Mouse (Mus musculus) right cerebral cortex, adult 2 months (tissue): ENCODE measurements around the gene Slc3a1.

Source experiments
- DNase-seq, 2 experiments: peaks; one replicate each; pipeline ENCODE4 v3.0.0; 2021 to 2022; ENCODE audit warnings: low spot score in 2 of 2

The Slc3a1 gene

GRCm38 (mm10) chr17:85089011-85089410, 60.8 kb downstream of the Slc3a1 start:
- DNase-seq: no peak

- DNase-seq: no peak
These were observed 61.4 kb downstream of the Slc3a1 start for GRCm38 (mm10) chr17:85089621-85090020.

- DNase-seq: peak; percentile 96
These were observed 62.2 kb downstream of the Slc3a1 start, which contains the start of the genes Prepl and Camkmt for GRCm38 (mm10) chr17:85090120-85091099. Gene Prepl, minus strand, starts transcription at chr17:85090241. Gene Camkmt, plus strand, starts transcription at chr17:85090552.

GRCm38 (mm10) chr17:85091762-85092161, 63.6 kb downstream of the Slc3a1 start:
- no peak for DNase-seq

- DNase-seq: no peak
These were observed 68.2 kb downstream of the Slc3a1 start for GRCm38 (mm10) chr17:85096396-85096795.

- DNase-seq: no peak
These were observed 70.6 kb downstream of the Slc3a1 start for GRCm38 (mm10) chr17:85098677-85099323.

GRCm38 (mm10) chr17:85100232-85100631, 72.1 kb downstream of the Slc3a1 start:
- no peak for DNase-seq

GRCm38 (mm10) chr17:85101751-85102150, 73.6 kb downstream of the Slc3a1 start:
- no peak for DNase-seq

GRCm38 (mm10) chr17:85103310-85103709, 75.1 kb downstream of the Slc3a1 start:
- DNase-seq: no peak

GRCm38 (mm10) chr17:85110640-85111039, 82.5 kb downstream of the Slc3a1 start:
- no peak for DNase-seq

- no peak for DNase-seq
These were observed 85.3 kb downstream of the Slc3a1 start for GRCm38 (mm10) chr17:85113441-85113840.
